Mouse (Mus musculus): ENCODE data around the gene Tcte2. TPM values are rescaled to one million over a fixed set of nuclear protein-coding genes. Genes with fewer than 3 reads are reported as not detected.
"Not testable (repeated sequence)": the region's sequence is repeated elsewhere in the genome, so short reads cannot be mapped to it uniquely, and the experiment has no call there.

The Tcte2 gene
- polyA plus RNA-seq, 2 experiments from 2014 or later = not detected

DNA sequence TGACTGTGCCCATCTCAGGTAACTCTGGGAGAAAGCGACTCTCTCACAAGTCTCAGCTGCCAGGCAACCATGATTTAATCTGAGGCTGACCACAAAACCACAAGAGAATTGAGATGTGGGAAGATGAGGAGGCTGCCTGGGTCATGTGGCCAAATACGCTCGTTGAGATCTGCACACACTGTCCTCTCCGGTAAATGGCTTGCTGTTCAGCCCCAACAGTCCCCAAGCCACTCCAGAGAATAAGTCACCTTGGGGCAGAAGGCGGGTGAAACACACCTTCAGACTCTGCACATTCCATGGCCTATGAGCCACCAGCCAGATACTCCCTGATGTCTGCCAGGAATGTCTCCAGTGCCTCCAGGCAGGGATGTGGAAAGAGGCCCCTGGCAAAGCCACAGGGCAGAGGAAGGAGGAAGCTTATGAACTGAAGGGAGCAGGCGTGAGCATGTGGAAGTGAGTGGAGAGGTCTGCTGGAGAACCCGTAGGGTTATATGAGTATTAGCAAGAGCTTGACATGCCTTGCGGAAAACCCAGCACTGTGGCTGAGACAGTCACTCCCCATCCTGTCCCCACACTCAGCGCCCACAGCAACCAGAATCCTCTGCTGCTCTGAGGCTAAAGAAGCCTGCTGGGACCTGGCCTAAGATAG, 79.1 kb downstream of the Tcte2 start:
- ATAC-seq = peak; percentile 20

DNA sequence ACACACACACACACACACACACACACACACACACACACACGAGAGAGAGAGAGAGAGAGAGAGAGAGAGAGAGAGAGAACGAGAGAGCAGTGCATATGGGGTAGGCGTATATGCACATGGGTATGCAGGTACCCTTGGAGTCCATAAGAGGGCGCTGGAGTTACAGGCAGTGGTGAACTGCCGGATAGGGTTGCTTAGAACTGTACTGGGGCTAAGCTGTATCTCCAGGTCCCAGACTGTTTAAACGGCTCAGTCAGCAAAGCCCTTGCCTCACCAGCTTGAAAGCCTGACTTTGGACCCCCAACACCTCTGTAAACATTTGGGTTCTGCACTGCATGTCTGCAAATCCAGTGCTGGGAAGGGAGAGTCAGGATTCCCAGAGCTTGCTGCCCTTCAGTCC, 79.9 kb downstream of the Tcte2 start:
- ATAC-seq = no peak

DNA sequence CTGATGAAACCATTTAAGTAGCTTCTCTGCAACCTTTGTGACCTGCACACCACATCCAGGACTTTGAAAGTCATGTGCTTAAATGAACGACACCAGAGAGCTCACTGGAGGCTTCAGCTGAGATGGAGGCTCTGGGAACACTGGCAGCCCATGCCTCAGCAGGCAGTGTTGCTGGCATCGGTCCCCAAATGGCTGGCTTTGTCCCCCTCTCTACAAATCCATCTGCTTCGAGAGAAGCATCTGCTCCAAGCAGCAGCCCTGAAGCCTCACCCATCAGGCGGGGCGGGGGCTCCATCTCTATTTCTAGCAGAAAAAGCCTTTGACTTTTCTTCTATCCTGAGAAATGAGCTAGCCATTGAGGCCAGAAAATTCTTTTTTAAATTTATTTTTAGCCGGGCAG, 80.5 kb downstream of the Tcte2 start:
- no peak for ATAC-seq

DNA sequence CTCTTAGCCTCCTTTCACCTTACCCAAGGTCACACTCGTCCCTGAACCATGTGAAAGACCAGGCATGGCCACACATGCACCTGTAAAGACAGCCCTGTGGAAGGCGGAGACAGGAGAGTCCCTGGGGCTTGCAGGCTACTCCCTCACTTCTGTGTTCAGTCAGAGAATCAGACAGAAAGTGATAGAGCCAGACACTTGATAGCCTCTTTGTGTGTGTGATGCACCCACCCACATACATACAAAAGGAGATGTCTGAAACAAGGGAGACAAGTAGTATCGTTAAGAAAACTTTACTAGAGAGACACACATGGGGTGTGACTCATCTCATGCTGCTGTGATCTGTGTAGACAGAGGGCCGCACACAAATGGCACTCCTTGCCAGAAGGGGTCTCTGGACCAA, 81.3 kb downstream of the Tcte2 start:
- no peak for ATAC-seq

DNA sequence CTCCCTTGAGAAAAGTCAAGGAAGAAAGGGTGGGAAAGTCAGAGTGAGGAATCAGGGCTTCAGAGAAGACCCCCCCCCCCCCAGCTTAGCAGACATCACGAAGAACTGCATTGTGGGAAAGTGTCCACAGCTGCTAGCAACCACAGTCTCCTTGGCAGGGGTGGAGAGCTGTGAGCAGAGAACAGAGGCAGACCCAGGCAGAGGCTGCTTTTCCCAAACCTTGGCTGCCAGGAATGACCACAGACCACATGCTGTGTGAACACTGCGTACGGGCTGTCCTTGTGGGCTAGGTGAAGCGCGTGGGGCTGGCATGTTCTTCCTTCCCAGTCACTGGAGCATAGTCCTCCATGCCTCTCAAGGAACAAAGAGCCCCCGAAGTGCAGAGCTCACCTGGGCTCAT, 81.9 kb downstream of the Tcte2 start:
- ATAC-seq = no peak

DNA sequence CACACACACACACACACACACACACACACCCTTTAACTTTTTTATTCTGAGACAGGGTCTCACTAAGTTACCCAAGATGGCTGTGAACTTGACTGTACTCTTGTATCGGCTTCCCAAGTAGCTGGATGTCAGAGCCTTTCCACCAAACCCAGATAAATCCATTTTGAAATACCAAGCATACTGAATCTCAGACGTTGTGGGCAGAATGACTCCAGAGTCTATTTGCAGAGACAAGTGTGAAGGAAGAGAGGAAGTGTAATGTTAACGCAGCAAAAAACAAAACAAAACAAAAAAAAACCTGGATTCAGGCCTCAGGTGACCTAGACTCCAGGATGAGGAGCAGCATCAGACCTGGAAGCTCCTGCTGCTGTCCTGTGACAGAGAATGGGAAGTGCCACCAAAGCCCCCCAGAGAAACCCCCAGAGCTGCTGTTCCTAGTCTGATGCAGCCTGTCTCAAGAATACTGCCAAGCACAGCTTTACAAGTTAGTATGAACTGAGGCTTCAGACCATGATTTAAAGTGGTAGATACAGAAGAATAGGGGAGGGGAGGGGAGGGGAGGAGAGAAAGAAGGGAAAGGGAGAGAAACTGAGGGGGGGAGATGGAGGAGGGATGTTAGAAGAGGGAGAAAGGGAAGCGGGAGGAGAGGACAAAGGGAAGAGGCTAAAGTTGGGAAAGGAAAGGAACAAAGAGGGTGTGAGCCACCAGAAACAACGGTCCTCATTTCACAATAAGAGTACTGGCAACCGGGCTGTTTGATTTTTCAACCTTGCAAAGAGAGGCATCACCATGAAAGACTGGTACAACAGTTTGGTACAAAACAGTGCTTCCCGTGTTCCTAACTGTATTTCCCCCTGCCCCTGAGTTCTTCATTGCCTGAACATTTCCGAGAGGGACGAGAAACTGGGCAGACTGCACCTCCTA, 84.1 kb downstream of the Tcte2 start:
- ATAC-seq = no peak

DNA sequence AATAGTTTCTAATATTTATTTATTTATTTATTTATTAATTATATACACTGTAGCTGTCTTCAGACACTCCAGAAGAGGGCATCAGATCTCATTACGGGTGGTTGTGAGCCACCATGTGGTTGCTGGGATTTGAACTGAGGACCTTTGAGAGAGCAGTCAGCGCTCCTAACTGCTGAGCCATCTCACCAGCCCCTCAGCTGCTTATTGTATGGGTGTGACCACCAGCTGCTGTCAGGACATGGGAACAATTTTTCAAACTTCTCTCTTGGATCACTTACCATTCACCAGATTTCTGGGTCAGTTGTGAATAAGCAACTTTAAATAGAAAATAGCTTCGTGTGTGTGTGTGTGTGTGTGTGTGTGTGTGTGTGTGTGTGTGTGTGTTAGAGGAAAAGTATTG, 85.5 kb downstream of the Tcte2 start:
- not testable (repeated sequence) for ATAC-seq

DNA sequence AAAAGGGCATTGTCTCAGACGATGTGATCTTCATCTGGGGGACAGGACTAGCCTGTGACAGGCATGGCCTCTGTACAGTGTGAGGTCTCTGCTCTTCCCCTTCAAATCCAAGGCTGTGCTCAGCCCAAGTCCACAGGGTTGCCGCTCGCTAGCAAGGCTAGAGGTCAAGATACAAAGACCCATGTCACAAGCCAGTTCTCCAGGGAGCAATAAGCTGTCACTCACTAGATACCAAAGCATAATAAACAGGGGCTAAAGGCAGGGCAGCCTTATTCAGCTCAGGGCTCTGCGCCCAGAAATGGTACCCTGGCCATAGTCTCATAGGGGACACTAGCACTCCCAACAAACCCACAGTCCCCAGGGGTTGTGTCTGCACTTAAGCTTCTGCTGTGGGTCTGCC, 86.0 kb downstream of the Tcte2 start:
- ATAC-seq = no peak

DNA sequence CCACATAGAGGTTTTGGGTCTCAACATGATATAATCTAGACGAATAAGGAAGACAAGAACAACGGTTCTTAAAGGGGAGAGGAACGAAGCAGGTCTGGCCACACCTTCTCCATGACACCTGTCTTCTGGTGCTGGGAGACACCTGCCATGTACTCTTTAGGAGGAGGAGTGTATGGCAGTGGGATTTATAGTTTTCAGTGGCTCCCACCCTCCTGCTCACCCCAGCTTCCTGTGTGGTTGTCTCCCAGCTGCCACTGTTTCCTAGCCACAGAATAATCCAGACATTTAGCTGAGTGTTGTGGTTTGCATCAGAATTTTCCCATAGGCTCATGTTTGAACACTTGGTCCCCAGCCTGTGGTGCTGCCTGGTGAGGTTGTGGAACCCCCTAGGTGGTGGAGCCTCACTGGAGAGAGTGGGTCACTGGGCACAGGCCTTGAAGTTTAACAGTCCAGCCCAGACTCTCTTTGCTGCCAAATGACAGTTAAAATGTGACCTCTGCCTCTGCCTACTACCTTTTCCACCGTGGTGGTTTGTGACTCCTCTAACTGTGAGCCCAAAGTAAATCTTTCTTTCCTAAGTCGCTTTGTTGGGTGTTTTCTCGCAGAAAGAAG, 86.8 kb downstream of the Tcte2 start:
- no peak for ATAC-seq

DNA sequence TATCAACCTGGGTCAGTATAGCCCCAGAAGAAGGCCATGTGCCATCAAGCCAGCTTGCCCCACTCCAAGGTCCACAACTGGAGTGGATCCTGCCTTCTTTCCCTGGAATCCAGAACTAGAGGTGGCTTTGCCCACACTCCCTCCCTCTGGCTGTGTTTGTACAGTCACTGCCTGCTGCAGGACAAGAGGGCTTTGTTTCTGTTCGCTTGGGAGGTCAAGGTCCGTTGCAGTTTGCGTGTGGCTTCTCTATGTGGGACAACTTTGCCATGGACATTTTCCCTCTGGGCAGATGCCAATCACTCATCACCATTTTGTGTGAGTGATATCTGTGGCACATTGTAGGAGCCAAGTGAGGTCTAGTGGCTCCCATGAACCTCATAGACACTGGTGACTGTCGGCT, 89.9 kb downstream of the Tcte2 start:
- no peak for ATAC-seq

DNA sequence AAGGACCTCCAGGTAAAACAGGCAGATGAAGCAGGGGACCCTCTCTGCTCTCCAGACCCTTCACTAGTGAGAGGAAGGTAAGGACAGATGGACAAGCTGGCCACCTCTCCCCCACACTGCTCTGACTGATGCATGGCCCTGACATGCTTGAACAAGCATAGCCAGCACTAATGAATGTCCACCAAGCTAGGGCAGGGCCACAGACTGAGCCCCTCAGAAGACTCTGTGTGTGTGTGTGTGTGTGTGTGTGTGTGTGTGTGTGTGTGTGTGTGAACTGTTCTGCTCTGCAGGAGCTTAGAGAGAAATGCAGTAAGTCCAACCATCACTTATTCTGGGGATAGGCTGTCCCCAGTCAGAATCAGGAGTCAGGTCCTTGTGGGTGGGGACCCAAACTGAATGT, 91.4 kb downstream of the Tcte2 start:
- ATAC-seq = no peak

DNA sequence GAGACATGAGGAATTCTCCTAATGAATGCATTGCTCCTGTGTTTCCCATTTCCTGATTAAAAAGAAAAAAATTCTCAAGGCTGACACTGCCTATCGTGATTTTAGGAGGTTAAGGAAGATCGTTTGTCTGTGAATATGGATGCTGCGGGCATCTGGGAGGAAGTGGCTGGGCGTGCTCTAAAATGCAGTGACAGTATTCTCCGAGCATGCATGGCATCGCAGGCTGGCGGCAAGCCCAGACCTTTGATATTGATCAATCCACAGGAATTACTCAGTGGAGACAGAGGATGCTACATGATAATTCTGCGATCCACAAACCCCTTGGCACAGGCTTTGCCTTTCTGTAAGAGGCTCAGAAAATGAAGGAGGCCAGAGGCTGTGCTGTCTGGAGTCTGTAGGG, 92.4 kb downstream of the Tcte2 start:
- no peak for ATAC-seq

DNA sequence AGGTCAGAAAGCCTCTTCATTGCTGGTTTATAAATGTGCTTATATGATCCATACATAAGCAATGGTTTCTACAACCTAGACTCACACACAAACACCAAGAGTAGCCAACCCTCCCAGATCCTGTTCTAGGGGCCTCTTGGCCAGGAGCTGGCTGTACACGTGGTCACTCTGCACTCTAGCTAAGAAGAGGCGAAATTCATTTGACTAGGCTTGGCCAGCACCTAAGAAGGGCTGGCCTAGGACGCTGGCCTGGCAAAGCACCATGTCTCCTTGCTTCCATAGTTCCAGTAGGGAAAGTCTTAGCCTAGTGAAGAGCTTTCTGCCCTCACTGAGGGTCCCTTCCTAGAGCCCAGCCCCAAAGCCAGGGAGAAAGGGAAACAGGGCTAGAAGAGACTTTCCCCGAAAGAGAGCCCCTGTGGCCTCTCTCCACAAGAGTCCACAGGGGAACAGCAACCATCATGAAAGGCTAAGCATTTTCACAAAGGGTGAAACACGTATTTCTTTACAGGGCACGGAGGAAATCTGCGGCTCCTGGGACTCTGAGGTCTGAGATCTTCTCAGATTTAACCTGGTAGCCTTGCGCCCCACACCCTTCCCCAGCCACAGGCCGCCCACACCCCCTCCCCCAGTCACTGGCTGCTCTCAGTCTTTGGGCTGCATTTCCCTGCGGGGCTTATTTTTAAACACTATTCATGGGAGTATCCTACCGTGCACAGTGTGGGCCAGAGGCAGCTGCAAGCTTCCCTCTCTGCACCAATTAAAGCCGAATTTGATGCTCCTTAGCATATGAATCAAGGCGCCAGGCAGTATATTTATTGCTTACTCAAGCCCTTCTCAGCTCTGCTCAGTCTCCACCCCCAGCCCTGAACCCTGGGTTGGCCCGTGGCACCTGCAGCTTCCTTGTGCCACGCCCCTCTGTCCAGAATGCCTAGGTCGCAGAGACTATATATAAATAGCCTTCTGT, 93.3 kb downstream of the Tcte2 start:
- ATAC-seq = no peak

DNA sequence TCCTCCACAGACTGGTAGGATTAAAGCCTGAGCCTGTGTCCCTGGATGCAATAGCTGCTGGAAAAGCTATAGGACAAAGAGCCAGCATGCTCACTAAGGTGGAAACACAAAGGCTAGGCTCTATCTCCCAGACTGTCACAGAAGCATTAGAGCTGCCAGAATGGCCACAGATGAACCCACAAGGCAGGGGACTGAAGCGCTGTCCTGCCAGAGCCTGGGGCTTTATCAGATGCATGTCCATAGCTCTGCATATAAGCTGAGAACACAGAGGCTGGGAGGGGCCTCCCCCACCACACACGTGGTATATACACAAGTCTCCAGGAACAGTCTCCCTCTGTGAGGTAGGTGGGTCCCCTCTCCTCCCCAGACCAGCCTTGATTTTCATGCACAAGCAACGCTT, 94.6 kb downstream of the Tcte2 start:
- no peak for ATAC-seq

DNA sequence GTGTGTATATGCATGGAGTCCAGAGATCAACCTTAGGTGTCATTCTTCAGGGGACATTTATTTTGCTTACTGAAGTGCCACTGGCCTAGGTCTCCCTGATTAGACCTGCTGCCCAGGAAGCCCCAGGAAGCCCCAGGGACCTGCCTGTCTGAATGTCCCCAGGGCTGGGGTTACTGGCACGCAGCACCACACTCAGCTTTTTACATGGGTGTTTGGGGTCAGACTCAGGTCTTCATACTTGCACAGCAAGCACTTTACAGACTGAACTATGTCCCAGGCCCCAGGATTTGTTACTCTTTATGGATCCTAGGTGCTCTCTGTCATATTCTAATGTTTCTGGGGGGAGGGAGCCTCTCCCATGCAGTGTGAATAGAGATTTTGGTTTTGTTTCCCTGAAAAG, 95.9 kb downstream of the Tcte2 start:
- no peak for ATAC-seq

DNA sequence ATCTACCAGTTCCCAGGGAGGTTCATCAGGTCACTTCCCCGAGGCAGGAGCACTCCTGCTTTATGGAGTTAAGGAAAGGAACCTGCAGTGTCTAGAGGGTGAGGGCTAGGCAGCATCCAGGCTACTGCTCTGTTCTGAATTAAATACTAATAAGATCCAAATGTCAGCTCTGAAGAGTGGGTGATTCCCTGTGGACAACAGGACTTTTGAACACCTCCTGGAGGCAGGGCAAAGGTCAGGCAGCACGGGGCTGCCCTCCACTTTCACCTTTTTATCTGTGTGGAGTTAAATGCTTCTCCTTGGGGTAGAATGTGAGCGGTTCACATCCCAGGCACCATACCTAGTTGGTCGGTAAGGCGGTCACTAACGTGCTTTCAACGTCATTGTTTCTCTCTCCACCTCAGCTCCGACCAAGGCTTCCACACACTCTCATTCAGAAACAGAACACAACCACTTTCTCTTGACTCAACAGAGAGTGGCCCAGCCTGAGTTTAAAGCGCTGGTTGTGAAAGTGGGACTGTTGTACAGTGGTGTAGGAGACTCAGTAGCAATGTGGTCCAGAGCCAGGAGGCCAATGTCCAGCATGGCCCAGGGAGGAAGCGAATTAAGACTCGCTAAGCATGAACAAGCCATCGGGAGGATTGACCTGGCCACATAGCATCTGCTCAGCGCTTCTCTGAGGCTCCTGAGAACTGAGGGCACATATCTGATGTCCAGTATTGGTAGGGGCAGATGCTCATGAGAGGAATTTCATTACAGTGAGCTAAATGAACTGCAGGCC, 98.0 kb downstream of the Tcte2 start:
- no peak for ATAC-seq

Other genes starting within 250 kb of the Tcte2 start
- 1 to 10 TPM; 2.6 to 3.2 TPM for gene Afdn, start 1.3 kb downstream of the Tcte2 start, polyA plus RNA-seq (2017; shearing (Covaris generic))
- gene Gm7168, start 186.5 kb upstream of the Tcte2 start, polyA plus RNA-seq (2017; shearing (Covaris generic)) = not detected
- gene Gm7356, start 241.9 kb upstream of the Tcte2 start, polyA plus RNA-seq (2017; shearing (Covaris generic)) = not detected

All from activated CD4-positive, CD25-positive, alpha-beta regulatory T cell, adult 4 months (primary cell).